In the genomic region with DNA sequence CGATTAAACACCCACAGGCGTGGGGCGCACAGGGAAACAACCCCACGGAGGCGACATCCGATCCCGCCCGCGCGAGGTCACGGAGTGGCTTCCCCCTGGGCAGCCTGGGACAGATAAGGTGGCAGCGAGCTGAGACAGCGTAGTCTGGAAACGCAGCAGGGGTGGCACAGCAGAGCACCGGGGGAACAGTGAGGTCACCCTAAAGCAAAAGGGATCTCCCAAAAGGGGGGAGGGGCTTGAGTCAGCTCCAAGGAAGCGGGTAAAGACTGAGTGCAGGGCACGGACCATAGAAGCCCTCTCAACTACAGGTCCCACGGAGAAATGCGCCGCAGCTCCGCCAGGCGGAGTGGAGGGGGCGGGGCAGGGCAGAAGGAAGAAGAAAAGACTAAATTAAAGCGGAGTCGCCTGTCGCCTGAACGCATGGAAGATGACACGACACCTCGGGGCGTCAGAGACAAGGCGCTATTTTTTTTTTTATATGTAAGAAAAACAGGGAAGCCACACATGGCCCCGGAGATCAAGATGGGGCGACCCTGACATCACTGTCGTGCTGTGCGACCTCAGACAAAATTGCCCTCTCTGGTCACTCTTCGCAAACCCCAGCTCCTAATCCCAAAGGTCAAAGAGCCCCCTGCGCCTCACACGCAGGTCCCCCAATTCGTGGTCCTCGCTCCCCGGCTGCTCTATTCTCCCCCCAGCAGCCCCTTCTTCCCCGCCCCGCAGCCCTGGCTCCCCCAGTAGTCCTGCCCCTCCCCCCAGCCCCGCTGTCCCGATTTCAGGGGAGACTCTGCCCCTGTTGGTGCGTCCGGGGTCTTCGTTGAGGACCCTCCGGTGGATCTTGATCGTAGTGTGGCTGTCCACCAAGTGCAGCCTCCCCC, we compare ENCODE assay signal across 9 mouse cellular contexts. TPM values are rescaled to one million over a fixed set of nuclear protein-coding genes. Genes with fewer than 3 reads are reported as not detected.
A peak's percentile ranks its signal among the peaks of the same experiment; 100 is the strongest.
DNase-seq lines count a peak whose midpoint lies in the region.
"Had no signal": no experiment of that assay in that cellular context is flagged by ENCODE, and none has a peak within 500 bp of the region (broad histone marks: within the 10 kb centered on the region; RNA-seq: fewer than 3 reads in every experiment).

No protein-coding gene starts in this region.

- DNase-seq in CD8-positive naive resting alpha-beta T cell, adult 2 months (ENCODE audit: low read depth in 2 of 2, low spot score in 2 of 2) = peak; percentile 69 to 79
- peak; percentile 83 for DNase-seq in Muller cell, postnatal 12 days (ENCODE audit: inconsistent ontology term)
- DNase-seq in embryo, embryonic 9.5 days (ENCODE audit: extremely low spot score) = peak; percentile 65
- DNase-seq in heart, postnatal 36 days = peak; percentile 64
- DNase-seq in left cerebral cortex, postnatal 25 days (ENCODE audit: low spot score in 2 of 2) = peak; percentile 57 to 66
- DNase-seq in right cerebral cortex, postnatal 14 days = peak; percentile 69
- DNase-seq in ovary, adult 18-20 months (ENCODE audit: low spot score) = no peak

- peaks cover 10% of the 10 kb centered on the region for H3K9me3 ChIP-seq in megakaryocyte, embryonic 14.5 days

- peaks cover 5% of the 10 kb centered on the region for H3K36me3 ChIP-seq in megakaryocyte, embryonic 14.5 days (replicated peaks; ENCODE audit: low read length)

- intact Hi-C loops in heart, postnatal 36 days (cut with DNase I) = no loop called here
- intact Hi-C loops in left cerebral cortex, postnatal 25 days (cut with DNase I) = no loop called here

- peaks cover 94% of the 10 kb centered on the region for H3K27me3 ChIP-seq in megakaryocyte, embryonic 14.5 days (replicated peaks)

- H3K4me3 ChIP-seq in megakaryocyte, embryonic 14.5 days (replicated peaks) = peak overlapping the region; percentile 95

- peaks cover 90% of the 10 kb centered on the region for H3K4me1 ChIP-seq in megakaryocyte, embryonic 14.5 days

RNA-seq across cellular contexts. Expression of a gene that starts 3.3 kb away (rescaled TPM):
- total RNA-seq in heart, postnatal 36 days (2021) = 10 to 100 TPM; 45.8 to 47.7 TPM
- total RNA-seq in left cerebral cortex, postnatal 25 days (2021) = 100 to 1,000 TPM; 621 to 622 TPM
- polyA plus RNA-seq in megakaryocyte, embryonic 14.5 days (2012; ENCODE audit: insufficient read depth, low replicate concordance) = 24.6 and 26.9 TPM in 2 replicates

RNA-seq across cellular contexts. Expression of a gene that starts 39.3 kb away (rescaled TPM):
- not detected for total RNA-seq in heart, postnatal 36 days (2021)
- total RNA-seq in left cerebral cortex, postnatal 25 days (2021) = not detected
- 0.22 TPM in 1 of 2 replicates, not detected in the other for polyA plus RNA-seq in megakaryocyte, embryonic 14.5 days (2012; ENCODE audit: insufficient read depth, low replicate concordance)
- total RNA-seq: layer of hippocampus, adult 8-10 months had no signal

Comparison
In these comparisons a context has a peak if more than half of its experiments do, and no peak if none do; other contexts are left out.
1. RNA of a gene that starts 3.3 kb away (total RNA-seq): 621 to 622 TPM in left cerebral cortex, postnatal 25 days; 45.8 to 47.7 TPM in heart, postnatal 36 days; every median in the first group is over 10 times any median in the second.